Mouse (Mus musculus): Measurements from ENCODE around the gene Dcpp3. TPM values are rescaled to one million over a fixed set of nuclear protein-coding genes. Genes with fewer than 3 reads are reported as not detected.

The Dcpp3 gene
- total RNA-seq, 2 experiments from 2014 or later, result not detected

Other genes with a start within 250 kb of the Dcpp3 start
- 100 to 1,000 TPM; 125 to 143 TPM for gene Hcfc1r1, start 243.9 kb upstream of the Dcpp3 start, total RNA-seq (2021)
- gene Thoc6, start 243.6 kb upstream of the Dcpp3 start, total RNA-seq (2021), result 10 to 100 TPM; 28.6 to 30.3 TPM
- gene Tnfrsf12a, start 240.0 kb upstream of the Dcpp3 start, total RNA-seq (2021), result 100 to 1,000 TPM; 116 to 301 TPM
- gene Cldn6, start 238.2 kb upstream of the Dcpp3 start, total RNA-seq (2021), result not detected
- gene Cldn9, start 233.4 kb upstream of the Dcpp3 start, total RNA-seq (2021), result not detected
- 10 to 100 TPM in 1 of 2 experiments, 1 to 10 TPM in 1; 7.7 to 23.0 TPM for gene 1520401A03Rik, start 194.7 kb upstream of the Dcpp3 start, total RNA-seq (2021)
- 1 to 10 TPM; 4.0 to 5.6 TPM for gene Pkmyt1, start 191.1 kb upstream of the Dcpp3 start, total RNA-seq (2021)
- 10 to 100 TPM in 1 of 2 experiments, 1 to 10 TPM in 1; 9.9 to 13.9 TPM for gene Paqr4, start 176.6 kb upstream of the Dcpp3 start, total RNA-seq (2021)
- not detected for gene Kremen2, start 171.6 kb upstream of the Dcpp3 start, total RNA-seq (2021)
- 10 to 100 TPM; 60.2 to 61.4 TPM for gene Flywch1, start 145.9 kb upstream of the Dcpp3 start, total RNA-seq (2021)
- gene Flywch2, start 131.4 kb upstream of the Dcpp3 start, total RNA-seq (2021), result 1 to 10 TPM; 6.9 to 8.8 TPM
- 100 to 1,000 TPM; 435 to 589 TPM for gene Srrm2, start 126.9 kb upstream of the Dcpp3 start, total RNA-seq (2021)
- 100 to 1,000 TPM; 400 to 416 TPM for gene Elob, start 88.3 kb upstream of the Dcpp3 start, total RNA-seq (2021)
- gene Prss33, start 81.4 kb upstream of the Dcpp3 start, total RNA-seq (2021), result not detected
- gene Prss32, start 73.6 kb upstream of the Dcpp3 start, total RNA-seq (2021), result not detected
- gene Prss41, start 73.3 kb upstream of the Dcpp3 start, total RNA-seq (2021), result under 1 TPM; 0.36 to 0.89 TPM
- not detected for gene Prss21, start 49.4 kb upstream of the Dcpp3 start, total RNA-seq (2021)
- not detected for gene Dcpp1, start 36.6 kb upstream of the Dcpp3 start, total RNA-seq (2021)
- gene Dcpp2, start 36.6 kb upstream of the Dcpp3 start, total RNA-seq (2021), result not detected
- not detected for gene Sbp, start 24.2 kb downstream of the Dcpp3 start, total RNA-seq (2021)
- gene Sbpl, start 37.8 kb downstream of the Dcpp3 start, total RNA-seq (2021), result not detected
- under 1 TPM; 0.23 to 0.33 TPM for gene Prss30, start 63.1 kb downstream of the Dcpp3 start, total RNA-seq (2021)
- gene Prss22, start 80.6 kb downstream of the Dcpp3 start, total RNA-seq (2021), result not detected
- gene Prss27, start 120.7 kb downstream of the Dcpp3 start, total RNA-seq (2021), result under 1 TPM; 0.40 to 0.43 TPM
- gene Kctd5, start 156.0 kb downstream of the Dcpp3 start, total RNA-seq (2021), result 10 to 100 TPM; 16.2 to 19.4 TPM
- gene Pdpk1, start 233.5 kb downstream of the Dcpp3 start, total RNA-seq (2021), result 10 to 100 TPM; 55.5 to 59.7 TPM
- gene Amdhd2, start 246.3 kb downstream of the Dcpp3 start, total RNA-seq (2021), result 10 to 100 TPM; 29.6 to 41.4 TPM

Data from adrenal gland, postnatal 36 days (tissue).